Mouse (Mus musculus) megakaryocyte-erythroid progenitor cell, adult 5-6 weeks (primary cell): Measurements from ENCODE around the gene Uxs1. TPM values are rescaled to one million over a fixed set of nuclear protein-coding genes. Genes with fewer than 3 reads are reported as not detected.

Experiments
- ATAC-seq: replicated peaks from 2 replicates; pipeline ENCODE4 v1.8.0; 2016; ENCODE audit warnings: mild to moderate bottlenecking, inconsistent platforms; ENCODE audit not compliant: severe bottlenecking, poor library complexity, low FRiP score, low TSS enrichment
- total RNA-seq, 2 experiments: library from RNA; stranded (forward) in 1 of 2; stranded (reverse) in 1 of 2; fragments of 200-1000, 215-1000 nt in 1 of 2; fragments of >200 nt in 1 of 2; fragmentation: Nextera tagmentation in 1 of 2; gene quantifications; 2 replicates each; pipeline ENCODE4 v1.2.3; 2014 to 2017

Gene Uxs1
- total RNA-seq (2014; fragmentation: Nextera tagmentation) (15.3 and 34.0 TPM in 2 replicates), total RNA-seq (2017) (20.8 and 40.2 TPM in 2 replicates)

DNA sequence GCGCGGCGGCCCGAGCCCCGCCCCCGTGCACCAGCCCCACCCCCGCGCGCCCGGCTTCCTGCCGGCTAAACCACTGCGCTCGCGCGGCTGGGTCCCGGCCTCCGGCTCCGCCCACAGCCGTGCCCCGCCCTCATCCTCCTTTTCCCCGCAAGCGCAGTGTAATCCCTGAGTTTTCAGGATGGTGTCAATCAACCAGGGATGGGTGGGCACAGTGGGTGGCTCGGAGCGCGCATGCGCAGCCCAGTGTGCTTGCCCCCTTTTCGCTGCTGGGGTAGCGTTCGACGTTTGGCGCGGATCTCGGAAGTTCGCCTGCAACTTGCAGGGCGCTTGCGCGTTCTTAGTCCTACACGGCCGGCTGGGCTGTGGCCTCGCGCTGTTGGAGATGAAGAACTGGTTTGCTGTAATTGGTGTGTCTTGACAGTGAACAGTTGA lies at the start of gene Uxs1:
Gene Uxs1, minus strand, starts transcription at position 38 of the 432 bp plus-strand sequence.
- ATAC-seq = peak; percentile 94

DNA sequence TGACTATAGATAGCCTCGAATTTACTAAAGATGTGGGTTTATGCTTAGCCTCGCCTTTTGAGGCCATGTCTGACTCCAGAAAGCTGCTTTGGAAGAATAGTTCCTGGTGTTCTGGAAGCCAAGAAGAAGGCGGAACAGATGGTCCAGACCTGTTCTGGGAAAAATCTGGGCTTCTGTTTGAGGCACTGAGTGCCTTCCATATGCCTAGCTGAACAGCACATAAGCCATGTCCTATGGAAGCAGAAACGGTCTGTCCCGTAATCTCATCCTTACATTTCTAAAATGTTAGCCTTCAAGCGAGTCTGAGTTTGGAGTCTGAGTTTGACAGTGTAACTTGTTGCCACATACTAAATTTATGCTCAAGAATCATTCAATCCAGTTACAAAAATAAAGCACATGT lies 49.6 kb upstream of the Uxs1 start:
- ATAC-seq = no peak

DNA sequence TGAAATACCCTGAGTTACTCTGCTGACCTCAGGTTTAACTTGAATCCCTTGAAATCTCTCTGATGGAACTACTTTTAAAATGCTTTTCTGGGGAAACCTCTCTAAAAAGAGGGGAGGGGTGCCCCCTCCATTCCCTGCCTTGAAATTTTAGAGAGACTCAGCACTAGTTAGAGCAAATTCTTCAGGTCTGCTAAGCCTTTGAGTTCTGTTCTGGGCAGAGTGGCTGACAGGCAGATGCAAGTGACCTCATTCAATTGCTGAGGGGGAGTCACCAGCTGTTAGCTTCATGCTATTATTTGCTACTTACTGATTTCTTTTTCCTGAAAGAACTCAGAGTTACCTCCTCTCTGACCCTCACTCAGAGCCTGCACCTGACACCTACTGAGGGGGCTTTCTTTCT lies 43.5 kb upstream of the Uxs1 start:
- ATAC-seq = no peak

DNA sequence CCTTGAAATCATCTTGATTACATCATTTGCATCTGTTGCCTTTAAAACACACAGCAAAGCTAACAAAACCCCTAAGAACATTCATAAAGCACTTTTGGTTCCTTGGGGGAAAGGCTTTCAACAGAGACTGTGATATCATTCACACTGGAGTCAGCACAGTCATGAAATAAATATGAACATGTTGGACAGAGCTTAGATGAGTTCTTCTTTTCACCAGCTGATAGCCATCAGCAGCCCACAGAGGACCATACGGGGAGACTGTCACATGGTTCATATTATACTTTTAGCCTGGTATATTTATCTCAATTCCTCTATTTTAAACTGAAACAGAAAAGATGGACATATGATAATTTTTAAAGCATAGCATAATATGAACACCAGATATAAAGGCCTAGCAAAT lies 40.9 kb upstream of the Uxs1 start:
- ATAC-seq = no peak

DNA sequence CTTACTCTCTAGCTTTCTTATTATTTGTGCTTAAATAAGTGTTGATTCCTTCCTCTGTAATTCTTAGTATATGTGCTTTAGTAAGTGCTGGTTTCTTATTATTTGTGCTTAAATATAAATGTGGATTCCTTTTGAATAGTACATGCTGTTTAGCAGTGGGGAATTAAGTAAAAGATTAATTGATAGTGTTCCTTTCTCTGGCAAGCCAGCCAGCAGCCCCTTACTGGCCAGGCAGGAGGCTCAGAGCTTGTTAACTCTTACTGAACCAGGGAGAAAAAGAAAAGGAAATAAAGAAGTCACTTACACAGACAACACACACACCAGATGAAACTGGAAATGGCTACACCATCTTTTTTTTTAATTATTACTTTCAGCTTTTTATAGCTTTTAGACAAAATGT lies 37.2 kb upstream of the Uxs1 start:
- no peak for ATAC-seq

DNA sequence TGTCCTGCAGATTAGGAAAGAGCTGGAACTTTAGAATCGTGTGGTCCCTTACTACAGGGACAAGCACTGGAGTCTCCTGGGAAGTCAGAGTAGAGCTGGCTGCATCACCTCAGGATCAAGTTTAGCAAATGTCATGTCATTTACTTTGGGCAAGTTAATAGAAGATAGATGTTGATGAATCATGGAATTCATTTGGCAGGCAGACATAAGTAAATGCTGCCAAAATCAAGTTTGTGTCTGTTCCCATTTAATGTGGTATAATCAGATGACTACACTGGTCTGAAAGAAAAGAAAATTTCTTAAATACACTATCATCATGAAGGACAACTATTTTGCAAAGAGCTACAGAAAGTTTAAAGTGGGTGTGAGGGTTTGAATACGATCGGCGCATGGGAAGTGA lies 35.0 kb upstream of the Uxs1 start:
- no peak for ATAC-seq

DNA sequence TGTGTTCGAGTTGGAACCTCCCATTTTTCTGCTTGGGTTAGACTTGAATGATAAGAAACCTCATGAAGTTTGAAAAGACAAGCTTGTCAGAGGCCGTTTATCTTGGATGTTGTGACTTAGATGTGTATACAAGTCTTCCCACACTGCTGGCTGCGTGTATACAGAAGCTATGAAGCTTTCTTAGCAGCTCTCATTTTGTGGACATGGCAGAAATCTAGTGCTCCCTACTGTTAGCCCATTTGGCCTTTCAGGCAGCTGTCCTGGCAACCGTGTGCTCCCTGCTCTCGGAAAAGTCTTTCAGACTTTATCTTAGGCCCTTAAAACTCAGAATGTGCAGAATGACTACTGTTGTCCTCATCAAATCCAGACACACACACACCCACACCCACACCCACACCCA lies 31.4 kb upstream of the Uxs1 start:
- ATAC-seq = no peak

DNA sequence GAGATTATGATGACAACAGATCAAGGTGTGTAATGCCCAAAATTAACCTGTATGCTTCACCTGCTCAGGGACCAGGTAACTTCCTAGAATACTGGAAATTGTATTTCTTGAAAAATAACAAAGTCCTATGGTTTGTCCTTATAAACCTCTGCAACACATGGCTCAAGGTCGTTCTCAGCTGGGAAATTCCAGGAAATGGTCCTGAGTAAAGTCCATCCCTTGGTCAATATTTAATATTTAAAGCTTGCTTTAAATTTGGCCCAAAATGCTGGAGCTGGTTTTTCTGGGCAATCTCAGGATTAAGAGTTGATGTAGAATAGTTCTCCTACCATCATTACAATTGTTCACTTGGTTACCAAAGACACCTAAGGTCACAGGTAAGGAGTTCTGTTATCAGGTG lies 30.1 kb upstream of the Uxs1 start:
- no peak for ATAC-seq

DNA sequence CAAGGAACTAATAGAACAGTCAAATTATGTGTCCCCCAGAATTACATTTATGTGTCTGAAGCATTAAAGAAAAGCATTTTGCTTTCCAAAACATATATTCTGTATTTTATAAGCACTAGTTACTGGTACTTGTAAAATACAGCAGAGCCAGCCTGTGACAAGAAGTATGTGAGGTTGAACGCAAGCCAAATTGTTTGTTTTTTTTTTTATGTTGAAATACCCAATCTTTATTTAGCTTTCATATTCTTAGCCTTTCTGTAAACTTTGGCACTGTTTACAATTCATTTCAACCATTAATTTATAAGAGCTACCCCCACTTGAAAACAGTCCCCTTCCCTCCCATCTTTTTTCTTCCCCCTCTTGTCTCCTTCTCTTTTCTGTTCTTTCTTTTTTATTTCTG lies 28.0 kb upstream of the Uxs1 start:
- ATAC-seq = no peak

DNA sequence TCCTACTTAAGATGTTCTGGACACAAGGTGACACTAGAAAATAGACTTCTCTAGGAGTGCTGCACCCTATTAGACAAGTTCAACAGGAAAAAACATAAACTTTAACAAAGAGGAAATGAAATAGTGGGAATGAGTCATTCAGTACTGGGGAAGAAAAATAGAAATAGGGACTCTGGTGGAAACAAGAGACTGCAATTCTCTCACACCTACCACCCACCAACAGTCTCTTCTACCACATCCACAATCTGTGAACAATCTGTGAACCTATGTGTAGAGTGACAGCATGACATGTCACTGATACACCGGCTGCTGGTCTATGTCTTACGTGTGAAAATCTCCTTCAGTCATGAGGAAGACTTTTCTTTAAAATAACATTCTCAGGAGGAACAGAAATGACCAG lies 15.8 kb upstream of the Uxs1 start:
- ATAC-seq = no peak

DNA sequence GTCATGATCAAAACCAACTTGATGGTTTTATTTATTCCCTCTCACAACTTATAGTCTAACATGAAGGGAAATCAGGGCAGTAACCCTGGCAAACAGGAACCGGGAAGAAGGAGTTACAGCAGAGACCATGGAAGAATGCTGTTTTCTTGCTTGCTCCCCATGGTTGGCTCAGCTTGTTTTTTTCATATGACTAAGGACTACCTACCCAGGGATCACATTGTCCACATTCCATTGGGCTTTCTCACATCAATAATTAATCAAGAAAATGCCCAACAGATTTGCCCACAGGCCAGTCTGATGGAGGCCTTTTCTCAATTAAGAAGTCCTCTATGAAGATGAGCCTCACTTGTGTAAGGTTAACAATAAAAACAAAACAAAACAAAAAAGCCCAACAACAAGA lies 9.6 kb upstream of the Uxs1 start:
- ATAC-seq = no peak

DNA sequence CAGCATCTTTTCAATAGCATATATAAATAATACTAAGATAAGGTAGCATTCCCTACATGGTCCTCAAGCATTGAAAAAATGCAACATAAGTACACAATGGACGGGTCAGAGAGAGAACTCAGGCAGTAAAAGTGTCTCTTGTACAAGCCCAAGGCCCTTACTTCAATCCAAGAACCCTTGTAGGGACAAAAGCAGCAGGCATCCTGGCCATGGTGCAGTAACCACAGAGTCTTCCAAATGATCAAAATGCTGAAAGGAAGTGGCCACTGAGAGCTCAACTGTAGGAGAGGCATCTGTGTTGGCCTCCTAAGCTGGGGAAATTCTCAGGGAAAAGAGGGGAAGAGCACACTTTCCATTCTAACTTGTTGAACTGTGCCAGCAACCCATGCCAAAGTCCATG lies 2.5 kb upstream of the Uxs1 start:
- ATAC-seq = no peak

DNA sequence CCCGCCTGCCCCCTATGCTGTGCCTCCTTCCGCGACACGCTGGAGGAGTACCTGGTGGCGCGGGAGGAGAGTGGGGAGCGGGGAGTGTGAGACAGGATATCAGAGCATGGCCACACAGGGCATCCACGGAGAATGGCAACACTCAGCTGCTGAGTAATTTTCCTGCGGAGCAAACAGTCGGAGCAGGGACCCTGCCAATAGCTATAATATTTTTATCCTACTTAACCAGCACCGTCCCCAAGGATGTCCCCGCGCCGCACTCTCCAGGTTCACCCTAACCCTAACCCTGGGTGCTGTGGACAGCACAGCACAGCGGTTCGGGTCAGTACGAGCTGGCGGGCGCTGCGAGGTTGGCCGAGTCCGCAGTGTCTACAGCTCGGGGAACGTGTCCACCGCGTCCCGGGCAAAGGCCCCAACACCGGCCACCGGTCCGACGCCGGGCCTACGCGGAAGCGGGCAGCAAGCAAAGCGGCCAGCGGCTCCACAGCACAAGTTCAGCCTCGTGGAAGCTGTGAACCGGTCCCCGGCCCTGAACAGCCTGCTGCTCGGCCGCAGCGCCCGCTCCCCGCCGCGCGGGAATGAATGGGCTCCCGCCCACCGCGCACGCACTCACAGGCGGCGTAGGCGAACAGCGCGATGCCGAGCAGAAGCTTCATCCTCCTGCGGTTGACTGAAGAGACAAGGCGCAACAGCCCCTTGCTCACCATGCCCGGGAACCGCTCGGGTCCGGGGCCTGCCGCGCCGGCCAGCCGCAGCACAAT lies 418 bp downstream of the Uxs1 start:
- ATAC-seq = peak; percentile 67

DNA sequence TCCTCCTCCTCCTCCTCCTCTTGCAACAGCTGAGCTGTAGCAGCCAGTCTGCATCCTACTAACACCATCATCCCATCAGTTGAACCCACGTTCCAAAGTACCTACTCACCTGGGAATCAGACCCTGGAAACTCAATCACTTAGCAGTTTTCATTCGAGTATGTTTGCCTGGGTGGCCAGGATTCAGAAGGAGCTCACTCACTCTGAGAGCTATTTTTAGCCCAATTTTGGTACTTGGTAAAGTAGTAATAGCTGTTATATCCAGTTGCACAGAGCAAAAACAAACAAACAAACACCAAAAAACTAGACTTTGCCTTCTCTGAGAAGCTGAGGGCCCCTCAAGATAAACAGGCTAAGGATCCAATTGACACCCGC lies 985 bp downstream of the Uxs1 start:
- no peak for ATAC-seq

DNA sequence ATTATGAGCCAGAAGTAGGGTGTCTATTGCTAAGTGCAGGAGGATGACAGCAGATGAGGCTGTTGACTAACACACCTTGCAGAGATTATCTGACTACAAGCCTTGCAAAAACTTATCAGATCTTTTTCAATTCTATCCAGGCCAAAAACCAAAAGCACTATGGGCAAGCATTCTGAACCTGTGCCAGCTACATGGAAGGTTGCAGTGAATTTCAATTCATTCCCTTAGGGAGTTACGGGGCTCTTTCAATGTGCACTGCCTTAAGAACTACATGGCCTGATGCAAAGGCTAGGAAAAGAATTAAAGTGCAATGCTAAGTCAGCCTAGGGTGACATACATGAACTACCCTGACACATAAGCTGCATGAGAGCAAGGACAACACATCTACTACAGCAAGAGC lies 4.2 kb downstream of the Uxs1 start:
- no peak for ATAC-seq

DNA sequence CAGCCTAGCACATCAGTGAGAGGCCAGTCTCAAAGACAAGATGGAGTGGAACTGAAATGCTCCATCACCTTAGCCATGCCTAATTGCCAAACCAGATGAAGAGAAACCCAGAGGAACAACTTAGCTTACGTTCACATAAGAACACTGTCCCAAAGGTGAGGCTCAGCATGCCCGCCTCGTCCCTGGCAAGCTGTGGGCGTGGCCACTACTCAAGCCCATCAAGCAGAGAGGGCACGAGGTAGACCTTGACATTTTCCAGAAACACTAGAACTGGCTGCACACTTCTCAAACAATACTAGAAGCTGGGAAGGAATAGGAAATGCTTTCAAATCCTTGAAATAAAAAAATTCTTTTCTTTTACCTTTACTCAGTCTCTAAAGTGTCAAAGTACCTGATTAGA lies 5.0 kb downstream of the Uxs1 start:
- ATAC-seq = no peak

DNA sequence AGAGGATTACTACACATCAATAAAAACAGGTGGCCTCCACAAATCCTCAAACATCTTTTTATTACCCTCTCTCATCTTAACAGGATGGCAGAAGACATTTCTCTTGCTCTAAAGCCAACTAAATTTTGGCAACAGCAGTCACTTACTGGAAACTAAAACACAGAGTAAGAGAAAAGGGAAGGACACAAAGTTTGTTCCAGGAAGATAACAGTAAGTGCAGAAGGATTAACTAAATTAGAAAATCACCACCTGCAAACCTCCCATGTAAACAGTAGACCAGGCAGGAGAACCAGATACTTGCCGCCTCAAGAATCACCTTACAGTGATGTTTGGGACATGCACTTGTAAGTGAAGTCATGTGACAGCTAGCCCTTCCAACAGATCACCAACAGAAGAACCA lies 5.8 kb downstream of the Uxs1 start:
- ATAC-seq = no peak

DNA sequence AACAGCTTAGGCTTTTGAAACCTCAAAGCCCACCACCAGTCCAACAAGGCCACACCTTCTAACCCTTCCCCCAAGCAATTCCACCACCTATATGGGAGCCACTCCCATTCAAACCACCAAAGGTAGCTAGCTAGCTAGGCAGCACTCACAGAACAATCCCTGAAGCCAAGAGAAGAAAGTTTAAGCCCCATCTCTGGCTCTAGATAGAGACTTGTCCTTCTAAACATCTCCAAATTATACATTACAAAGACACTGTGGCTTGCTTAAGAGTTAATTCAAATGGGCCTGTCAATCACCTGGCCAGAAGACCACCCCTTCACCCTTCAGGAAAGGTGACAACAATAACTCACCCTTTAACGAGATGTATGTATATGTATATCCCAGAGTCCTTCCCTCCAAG lies 7.0 kb downstream of the Uxs1 start:
- ATAC-seq = no peak

DNA sequence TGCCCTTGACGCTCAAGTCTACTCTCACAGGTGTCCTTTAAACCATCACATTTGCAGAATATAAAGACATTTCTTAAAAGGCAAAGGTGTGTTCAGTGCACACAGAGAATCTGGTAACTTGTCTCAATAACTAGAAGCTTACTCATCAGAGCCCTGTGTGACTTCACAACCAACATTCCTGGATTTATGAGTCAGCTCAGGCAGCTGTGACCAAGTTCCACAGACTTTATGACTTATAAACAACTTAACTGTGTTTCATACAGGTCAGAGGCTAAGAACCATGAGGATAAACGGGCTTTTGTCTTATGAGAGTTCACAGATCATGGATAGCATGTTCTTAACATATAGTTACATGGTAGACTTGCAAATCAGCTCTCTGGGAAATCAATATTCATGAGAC lies 8.5 kb downstream of the Uxs1 start:
- no peak for ATAC-seq

DNA sequence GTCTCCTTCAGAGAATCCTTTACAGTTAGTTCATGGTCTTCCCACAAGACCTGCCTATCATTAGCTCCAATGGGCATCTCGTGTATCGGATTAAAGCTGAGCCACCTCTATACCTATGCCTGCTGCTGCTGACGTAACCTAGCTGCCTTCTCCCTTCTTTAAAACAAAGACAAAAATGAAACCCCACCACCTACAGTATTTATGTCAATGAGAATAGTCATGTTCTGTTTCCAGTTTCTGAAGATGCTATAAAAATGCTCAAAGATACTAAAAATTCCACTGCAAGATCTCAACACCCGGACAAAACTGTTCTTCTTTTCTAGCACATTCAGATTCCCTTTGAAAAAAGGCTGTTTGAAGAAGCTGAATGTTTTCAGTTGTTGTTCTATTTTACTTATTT lies 9.2 kb downstream of the Uxs1 start:
- ATAC-seq = no peak

DNA sequence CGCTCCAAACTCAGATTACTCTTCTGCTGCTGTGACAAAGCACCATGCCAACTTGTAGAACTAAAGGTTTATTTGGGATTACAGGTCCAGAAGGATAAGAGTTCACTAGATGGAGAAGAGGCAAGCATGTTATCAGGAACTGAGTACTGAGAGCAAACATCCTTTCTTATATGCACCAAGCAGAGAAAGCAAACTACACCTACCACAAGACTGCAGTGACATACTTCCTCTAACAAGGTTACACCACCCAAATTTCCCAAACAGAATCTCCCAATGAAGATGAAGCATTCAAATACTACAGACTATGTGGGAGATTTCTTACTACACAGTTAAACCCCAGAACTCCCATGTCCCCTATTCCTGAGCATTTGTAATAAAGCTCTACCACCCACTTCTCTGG lies 15.8 kb downstream of the Uxs1 start:
- no peak for ATAC-seq

DNA sequence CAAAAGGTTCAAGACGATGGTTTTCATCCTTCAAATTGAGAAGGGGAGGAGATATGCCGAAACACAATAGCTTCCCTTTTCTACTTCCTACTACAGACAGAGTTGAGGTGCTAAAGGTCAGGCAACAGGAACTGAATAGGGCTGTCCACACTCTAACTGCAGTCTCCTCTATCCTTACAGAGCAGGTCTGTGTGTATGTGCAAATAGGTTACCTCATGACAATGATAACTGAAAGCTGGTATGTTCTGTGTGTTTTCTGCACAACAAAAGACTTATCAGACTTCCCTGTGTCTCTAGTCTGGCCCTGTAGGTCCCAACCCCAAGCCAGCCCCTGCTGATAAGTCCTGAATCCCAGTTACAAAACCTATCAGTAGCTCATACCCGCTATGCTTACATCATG lies 16.5 kb downstream of the Uxs1 start:
- peak; percentile 97 for ATAC-seq
